Mouse (Mus musculus): ENCODE data around the gene Vps50. TPM values are rescaled to one million over a fixed set of nuclear protein-coding genes. Genes with fewer than 3 reads are reported as not detected.
"Not testable (repeated sequence)": the region's sequence is repeated elsewhere in the genome, so short reads cannot be mapped to it uniquely, and the experiment has no call there.

Gene Vps50
- polyA plus RNA-seq, 1 experiment: 6.3 TPM

GRCm38 (mm10) chr6:3594246-3594645 is 96.1 kb downstream of the Vps50 start:
- no peak for TF ChIP-seq CEBPB (IDR thresholded peaks at IDR 0.05; ENCODE audit: low read depth)
- TF ChIP-seq MAX (IDR thresholded peaks at IDR 0.05): no peak
- no peak for TF ChIP-seq MYOD1 (IDR thresholded peaks at IDR 0.05; ENCODE audit: control insufficient read depth, insufficient read length, low read depth)
- no peak for TF ChIP-seq USF1 (IDR thresholded peaks at IDR 0.05; ENCODE audit: low read depth)
- no peak for TF ChIP-seq CTCF (IDR thresholded peaks at IDR 0.05; ENCODE audit: control insufficient read depth, insufficient read depth, insufficient read length)
- no peak for TF ChIP-seq MYOG (IDR thresholded peaks at IDR 0.05; ENCODE audit: control insufficient read depth, extremely low read depth, insufficient read length)
- TF ChIP-seq FOSL1 (IDR thresholded peaks at IDR 0.05; ENCODE audit: insufficient read depth, low read length, poor library complexity, severe bottlenecking): no peak
- H3K4me3 ChIP-seq (ENCODE audit: insufficient read depth, poor library complexity, severe bottlenecking): no peak overlapping the region

GRCm38 (mm10) chr6:3612827-3613226 is 114.6 kb downstream of the Vps50 start:
- no peaks in the 10 kb centered on the region for H3K27me3 ChIP-seq (ENCODE audit: control insufficient read depth, insufficient read depth, insufficient read length)
- H3K4me3 ChIP-seq (ENCODE audit: insufficient read depth, poor library complexity, severe bottlenecking): no peak overlapping the region
- no peak overlapping the region for H3ac ChIP-seq (ENCODE audit: control insufficient read depth, insufficient read length, low read depth)
- no peaks in the 10 kb centered on the region for H3K79me3 ChIP-seq (ENCODE audit: low read depth)
- no peak for TF ChIP-seq MYOD1 (IDR thresholded peaks at IDR 0.05; ENCODE audit: control insufficient read depth, insufficient read length, low read depth)
- TF ChIP-seq FOSL1 (IDR thresholded peaks at IDR 0.05; ENCODE audit: insufficient read depth, low read length, poor library complexity, severe bottlenecking): no peak
- TF ChIP-seq USF1 (IDR thresholded peaks at IDR 0.05; ENCODE audit: low read depth): no peak
- TF ChIP-seq MYOG (IDR thresholded peaks at IDR 0.05; ENCODE audit: control insufficient read depth, extremely low read depth, insufficient read length): no peak
- no peak for TF ChIP-seq MAX (IDR thresholded peaks at IDR 0.05)
- no peak for TF ChIP-seq CTCF (IDR thresholded peaks at IDR 0.05; ENCODE audit: control insufficient read depth, insufficient read depth, insufficient read length)
- no peak for TF ChIP-seq CEBPB (IDR thresholded peaks at IDR 0.05; ENCODE audit: low read depth)
- no peaks in the 10 kb centered on the region for H3K79me2 ChIP-seq (ENCODE audit: control insufficient read depth, insufficient read depth)
- H3K36me3 ChIP-seq (ENCODE audit: control insufficient read depth, insufficient read depth): no peaks in the 10 kb centered on the region

More at GRCm38 (mm10) chr6:3594246-3594645, 96.1 kb downstream of the Vps50 start:
- Histone ChIP-seq H3ac (ENCODE audit: control insufficient read depth, insufficient read length, low read depth) (no peak overlapping the region), H3K79me2 (ENCODE audit: control insufficient read depth, insufficient read depth) (no peaks in the 10 kb centered on the region), H3K36me3 (ENCODE audit: control insufficient read depth, insufficient read depth) (peaks cover 48% of the 10 kb centered on the region), H3K27me3 (ENCODE audit: control insufficient read depth, insufficient read depth, insufficient read length) (no peaks in the 10 kb centered on the region), H3K79me3 (ENCODE audit: low read depth) (no peaks in the 10 kb centered on the region)

GRCm38 (mm10) chr6:3620428-3621387 is 122.5 kb downstream of the Vps50 start:
- H3ac ChIP-seq (ENCODE audit: control insufficient read depth, insufficient read length, low read depth); H3K4me3 ChIP-seq (ENCODE audit: insufficient read depth, poor library complexity, severe bottlenecking); H3K79me3 ChIP-seq (ENCODE audit: low read depth); H3K36me3 ChIP-seq (ENCODE audit: control insufficient read depth, insufficient read depth); H3K27me3 ChIP-seq (ENCODE audit: control insufficient read depth, insufficient read depth, insufficient read length); H3K79me2 ChIP-seq (ENCODE audit: control insufficient read depth, insufficient read depth): not testable (repeated sequence)

Other genes starting within 250 kb of the Vps50 start
- 0.08 TPM for gene Samd9l, start 98.8 kb upstream of the Vps50 start, polyA plus RNA-seq (2012; fragmentation: generic; extraction: Trizol)
- gene Hepacam2, start 84 bp upstream of the Vps50 start, polyA plus RNA-seq (2012; fragmentation: generic; extraction: Trizol): not detected

Measured in C2C12 (cell line).